Mouse (Mus musculus) neural tube, embryonic 13.5 days (tissue): ENCODE results near the gene Kmt2d. TPM values are rescaled to one million over a fixed set of nuclear protein-coding genes. Genes with fewer than 3 reads are reported as not detected.
A peak's percentile ranks its signal among the peaks of the same experiment; 100 is the strongest.

Source experiments
- ATAC-seq: fragments of 200-750 bp; cut with Nextera tagmentation; 2 replicates; pipeline ENCODE4 v1.8.0; 2017; ENCODE audit warnings: low read depth, mild to moderate bottlenecking, moderate TSS enrichment, moderate library complexity
- H3K27ac ChIP-seq: fragments of 300-500 bp; sonication (generic); replicated peaks from 2 replicates; pipeline ENCODE4 v1.5.1; 2015; ENCODE audit warnings: moderate library complexity, mild to moderate bottlenecking, inconsistent platforms
- H3K27me3 ChIP-seq: fragments of 300-500 bp; sonication (generic); 2 replicates; pipeline ENCODE4 v1.6.1; 2015; ENCODE audit warnings: mild to moderate bottlenecking, inconsistent platforms
- H3K36me3 ChIP-seq: fragments of 300-500 bp; sonication (generic); 2 replicates; pipeline ENCODE4 v1.6.1; 2015; ENCODE audit warnings: mild to moderate bottlenecking, inconsistent platforms
- H3K4me1 ChIP-seq: fragments of 300-500 bp; sonication (generic); replicated peaks from 2 replicates; pipeline ENCODE4 v1.6.1; 2015; ENCODE audit warnings: inconsistent platforms
- H3K4me2 ChIP-seq: fragments of 300-500 bp; sonication (generic); 2 replicates; pipeline ENCODE4 v1.6.1; 2015; ENCODE audit warnings: inconsistent platforms, mild to moderate bottlenecking, moderate library complexity
- H3K4me3 ChIP-seq: fragments of 300-500 bp; sonication (generic); 2 replicates; pipeline ENCODE4 v1.5.1; 2015; ENCODE audit warnings: mild to moderate bottlenecking, inconsistent platforms
- H3K9ac ChIP-seq: fragments of 300-500 bp; sonication (generic); 2 replicates; pipeline ENCODE4 v1.6.1; 2015; ENCODE audit warnings: moderate library complexity, mild to moderate bottlenecking, inconsistent platforms
- H3K9me3 ChIP-seq: fragments of 300-500 bp; sonication (generic); 2 replicates; pipeline ENCODE4 v1.6.1; 2016; ENCODE audit warnings: inconsistent platforms
- WGBS: fragments of 180-500 bp; shearing (Covaris S2); methylation state at CpG from one replicate; pipeline ENCODE4 v1.1.7; 2015; 5-methylcytosine and 5-hydroxymethylcytosine counted together
- polyA plus RNA-seq: library from polyadenylated mRNA; unstranded; fragments of >200 nt; fragmentation: Nextera tagmentation; extraction: Ambion mirVana; gene quantifications from 2 replicates; pipeline ENCODE4 v1.2.1, GENCODE M21; 2015

The Kmt2d gene
- polyA plus RNA-seq, 1 experiment from 2014 or later = 9.7 TPM

DNA sequence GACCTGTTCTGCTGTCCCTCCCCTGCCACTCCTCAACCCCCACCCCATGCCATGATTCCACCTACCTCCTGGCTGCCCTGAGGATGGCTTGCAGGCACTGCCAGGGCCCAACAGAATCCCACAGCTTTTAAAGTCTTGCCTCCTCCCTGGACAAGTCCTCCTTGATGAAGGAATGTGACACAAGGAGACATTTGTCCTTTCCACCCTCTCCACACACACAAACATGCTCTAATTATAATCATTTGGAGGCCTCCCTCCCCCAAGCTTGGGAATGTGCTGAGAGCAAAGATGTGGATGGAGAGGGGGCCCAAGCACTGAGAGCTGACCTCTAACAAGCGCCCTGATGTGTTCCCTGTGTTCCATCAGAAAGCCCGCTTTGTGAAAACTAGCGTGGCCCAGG is 61.6 kb downstream of the Kmt2d start, which contains the start of gene Ddn:
TSS of gene Ddn (minus strand) at position 101 of the 400 bp plus-strand sequence.
- H3K27ac ChIP-seq = no peak within 1 kb of the TSS
- H3K4me1 ChIP-seq = peaks cover 42% of the 10 kb centered on the region
- H3K4me3 ChIP-seq = peak within 1 kb of the TSS; percentile 44
- WGBS = 38% methylated on average over 3 of the region's 3 CpGs
- peaks cover 68% of the 10 kb centered on the region for H3K27me3 ChIP-seq
- no peak for ATAC-seq
- 0 out of 2 replicates have a peak within 1 kb of the TSS, but pooled peaks have one; percentile 9 for H3K9ac ChIP-seq
- H3K36me3 ChIP-seq = peaks cover 31% of the 10 kb centered on the region
- H3K9me3 ChIP-seq = no peaks in the 10 kb centered on the region
- peak within 1 kb of the TSS; percentile 71 for H3K4me2 ChIP-seq

DNA sequence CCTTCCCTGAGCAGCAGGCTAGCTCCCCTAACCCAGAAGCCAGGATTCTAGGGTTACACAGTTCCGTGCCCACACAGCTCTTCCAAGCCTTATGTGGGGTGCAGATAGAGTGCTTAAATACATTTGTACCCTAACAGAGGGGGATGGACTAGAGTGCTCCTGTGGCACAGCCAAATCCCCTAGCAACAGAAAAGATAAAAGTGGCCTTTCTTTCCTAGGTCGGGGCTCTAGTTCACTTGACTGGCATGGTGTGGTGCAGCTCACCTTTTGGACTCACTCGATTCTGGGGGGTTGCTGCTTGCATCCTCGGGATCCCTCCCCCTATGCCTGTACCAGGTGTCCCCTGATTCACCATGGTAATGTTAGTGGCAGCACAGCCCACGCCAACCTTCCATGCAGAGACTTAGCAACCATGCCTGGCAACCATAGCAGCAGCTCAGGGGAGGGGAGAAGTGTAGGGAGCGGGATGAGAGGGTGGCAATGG is 62.3 kb downstream of the Kmt2d start:
- peaks cover 24% of the 10 kb centered on the region for H3K36me3 ChIP-seq
- H3K4me3 ChIP-seq = peak overlapping the region; percentile 44; the same call in 1 of the 2 replicates
- 5% methylated on average over 6 of the region's 6 CpGs for WGBS
- peak overlapping the region; percentile 71; the same call in 1 of the 2 replicates for H3K4me2 ChIP-seq
- H3K9me3 ChIP-seq = no peaks in the 10 kb centered on the region
- no peak overlapping the region for H3K27ac ChIP-seq
- 0 out of 2 replicates have a peak overlapping the region, but pooled peaks have one; percentile 9 for H3K9ac ChIP-seq
- no peak for ATAC-seq
- H3K4me1 ChIP-seq = peaks cover 45% of the 10 kb centered on the region
- H3K27me3 ChIP-seq = peaks cover 75% of the 10 kb centered on the region

DNA sequence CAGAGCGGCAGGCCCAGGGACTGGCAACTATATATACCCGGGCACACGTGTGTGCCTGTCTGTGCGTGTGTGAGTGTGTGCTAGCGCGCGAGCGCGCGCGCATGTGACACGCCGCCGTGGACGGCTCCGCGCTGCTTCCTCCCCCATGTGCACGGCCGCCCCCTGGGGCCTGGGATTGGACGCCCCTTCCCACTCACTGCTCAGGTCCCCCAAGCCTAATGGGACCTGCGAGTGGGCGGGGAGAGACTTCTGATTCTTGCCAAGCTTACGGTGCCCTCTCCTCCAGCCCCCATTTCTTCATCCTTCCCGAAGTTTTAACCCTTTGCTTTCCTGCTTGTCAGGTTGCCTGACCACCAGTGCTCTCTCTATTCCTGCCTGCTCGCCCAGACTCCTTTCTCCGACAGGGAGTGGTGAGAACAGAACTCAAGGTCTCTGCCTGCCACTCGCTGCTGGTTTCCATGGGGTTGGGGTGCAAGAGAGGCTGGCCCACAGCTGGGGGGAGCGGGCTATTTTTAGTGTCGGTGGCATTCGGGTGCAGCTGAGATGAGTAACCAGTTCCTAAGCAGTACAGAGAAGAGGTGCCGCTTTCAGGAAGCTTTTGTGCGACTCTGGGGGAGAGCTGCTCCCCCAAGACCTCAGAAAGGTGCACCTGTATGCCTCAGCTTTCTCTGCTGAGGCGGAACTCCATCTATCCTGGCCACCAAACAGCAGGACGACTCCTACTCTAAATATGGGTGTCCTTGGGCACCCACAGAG is 62.9 kb downstream of the Kmt2d start:
- peak overlapping the region; percentile 64 for H3K9ac ChIP-seq
- peaks cover 49% of the 10 kb centered on the region for H3K4me1 ChIP-seq
- 0 out of 2 replicates have a peak, but pooled peaks have one; percentile 29 for ATAC-seq
- H3K9me3 ChIP-seq = no peaks in the 10 kb centered on the region
- H3K27me3 ChIP-seq = peaks cover 81% of the 10 kb centered on the region
- under 1% methylated on average over 34 of the region's 34 CpGs for WGBS
- no peak overlapping the region for H3K27ac ChIP-seq
- peaks cover 18% of the 10 kb centered on the region for H3K36me3 ChIP-seq
- H3K4me3 ChIP-seq = peak overlapping the region; percentile 44
- peak overlapping the region; percentile 71 for H3K4me2 ChIP-seq

DNA sequence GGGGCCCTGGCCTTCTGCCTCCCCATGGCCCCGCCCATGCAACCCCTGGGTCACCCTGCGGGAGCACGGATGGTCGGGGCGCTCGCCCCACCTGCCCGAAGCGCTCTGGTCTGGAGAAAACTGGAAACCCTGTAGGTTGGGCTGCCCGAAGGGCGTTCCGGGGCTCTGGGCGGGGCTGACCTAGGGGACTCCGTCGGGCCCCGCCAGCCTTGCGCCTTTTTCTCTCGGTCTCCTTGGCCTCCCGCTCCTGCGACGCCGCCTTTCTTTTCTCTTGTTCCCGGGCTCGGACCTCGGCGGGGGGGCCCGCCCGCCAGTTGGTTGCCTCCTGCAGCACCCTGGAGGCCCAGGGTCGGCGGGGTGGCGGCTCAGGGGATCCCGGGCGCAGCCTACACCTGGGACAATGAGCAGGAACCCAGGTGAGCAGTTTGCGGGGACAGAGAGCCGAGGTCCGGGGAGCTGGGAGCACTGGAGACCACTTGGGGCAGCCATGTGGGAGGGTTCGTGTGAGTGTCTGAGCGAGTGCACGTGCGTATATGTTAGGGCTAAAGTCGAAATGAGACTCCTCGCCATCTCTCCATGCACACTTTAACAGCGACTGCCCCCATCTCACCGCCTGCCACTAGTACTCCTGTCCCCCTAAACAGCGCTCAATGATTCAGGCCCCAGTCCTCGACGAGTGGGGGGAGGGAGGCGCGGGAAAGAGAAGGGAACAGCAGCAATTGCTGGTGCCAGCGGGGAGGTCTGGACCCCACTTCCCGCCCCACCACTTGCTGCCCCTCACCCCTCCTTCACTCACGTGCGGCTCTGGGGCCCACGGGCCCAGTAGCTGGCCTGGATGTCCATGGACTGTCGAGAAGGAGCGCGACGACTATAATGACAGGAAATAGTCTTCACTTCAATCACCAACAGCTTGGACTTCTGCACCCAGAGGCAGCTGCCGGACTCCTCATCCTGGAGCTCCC is 63.9 kb downstream of the Kmt2d start:
- Histone ChIP-seq H3K4me3 (peak overlapping the region; percentile 44), H3K9ac (peak overlapping the region; percentile 64), H3K9me3 (no peaks in the 10 kb centered on the region), H3K27me3 (peaks cover 91% of the 10 kb centered on the region), H3K4me2 (peak overlapping the region; percentile 71), H3K36me3 (peaks cover 9% of the 10 kb centered on the region; the same call in 1 of the 2 replicates), H3K4me1 (peaks cover 49% of the 10 kb centered on the region), H3K27ac (no peak overlapping the region)
- WGBS = 1% methylated on average over 55 of the region's 58 CpGs
- no peak for ATAC-seq

DNA sequence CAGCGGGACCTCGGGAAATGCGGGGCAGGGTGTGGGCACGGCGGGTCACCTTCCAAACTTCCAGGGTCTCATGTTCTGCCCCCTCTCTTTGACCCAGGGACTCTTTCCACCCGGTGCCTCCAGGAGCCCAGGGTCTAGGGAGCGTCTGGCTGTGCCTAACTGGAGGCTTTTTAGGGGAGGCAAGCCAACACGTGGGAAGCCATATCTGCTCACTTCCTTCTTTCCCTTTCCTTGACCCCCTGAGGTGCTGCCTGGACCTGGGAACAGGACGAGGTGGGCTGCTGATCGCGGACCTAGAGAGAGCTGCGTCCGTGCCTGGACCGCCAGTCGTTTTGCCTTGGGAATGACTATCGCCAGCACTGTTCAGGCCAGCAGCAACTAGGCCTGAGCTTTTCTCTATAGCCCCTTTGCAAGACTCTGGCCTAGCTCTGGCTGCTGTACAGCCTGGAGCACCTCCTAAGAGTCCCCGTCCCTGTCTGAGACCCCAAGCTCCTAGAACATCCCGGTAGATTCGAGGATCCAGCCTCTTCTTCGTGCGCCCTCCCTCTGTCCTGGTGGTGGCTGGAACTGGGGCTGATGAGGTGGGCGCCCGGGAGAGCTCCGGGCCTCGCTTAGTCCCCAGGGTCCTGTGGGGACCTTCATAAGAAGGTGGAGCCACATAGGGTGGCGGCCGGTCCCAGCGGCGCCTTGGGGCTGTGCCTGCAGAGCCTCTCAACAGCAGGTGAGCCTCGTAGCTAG is 64.8 kb downstream of the Kmt2d start:
- Histone ChIP-seq H3K36me3 (0 out of 2 replicates have a peak, but pooled peaks cover 3% of the 10 kb centered on the region), H3K9me3 (no peaks in the 10 kb centered on the region), H3K4me3 (peak overlapping the region; percentile 44), H3K4me1 (peaks cover 49% of the 10 kb centered on the region), H3K27me3 (peaks cover 100% of the 10 kb centered on the region), H3K9ac (peak overlapping the region; percentile 63; the same call in 1 of the 2 replicates), H3K4me2 (peak overlapping the region; percentile 71), H3K27ac (no peak overlapping the region)
- no peak for ATAC-seq
- WGBS = 3% methylated on average over 30 of the region's 30 CpGs

DNA sequence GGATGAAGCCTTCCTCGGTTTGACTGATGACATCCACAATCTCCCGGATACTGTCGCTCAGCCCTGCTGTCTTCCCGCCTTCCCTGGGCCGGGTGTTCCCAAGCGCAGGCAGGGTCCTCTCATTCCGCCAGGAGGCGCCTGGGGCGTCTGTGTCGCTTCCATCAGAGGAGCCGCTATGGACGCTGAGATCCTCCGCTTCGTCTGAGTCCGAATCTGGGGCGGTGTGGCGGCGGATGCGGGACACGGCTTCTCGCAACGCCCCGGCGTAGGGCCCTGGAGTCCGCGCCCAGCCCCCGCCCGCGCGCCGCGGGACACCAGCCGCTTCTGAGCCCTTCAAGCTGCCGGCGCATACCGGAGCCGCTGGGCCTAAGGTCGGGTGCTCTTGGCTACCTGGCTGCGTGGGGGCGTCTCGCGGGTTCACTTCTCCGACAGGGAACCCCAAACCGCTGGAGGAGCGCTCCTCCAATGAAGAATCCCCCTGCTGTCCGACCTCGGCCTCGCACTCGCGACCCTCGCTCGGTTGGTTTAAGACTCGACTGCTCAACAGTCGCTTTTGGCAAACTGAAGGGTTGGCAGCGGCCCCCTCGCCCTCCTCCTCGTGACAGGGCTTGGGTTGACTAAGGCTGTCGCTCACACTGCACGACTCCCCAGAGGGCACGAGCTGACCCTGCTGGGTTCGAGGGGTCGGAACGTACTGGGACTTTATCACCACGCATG is 65.5 kb downstream of the Kmt2d start:
- Histone ChIP-seq H3K9ac (peak overlapping the region; percentile 63), H3K4me1 (peaks cover 49% of the 10 kb centered on the region), H3K36me3 (no peaks in the 10 kb centered on the region), H3K27ac (no peak overlapping the region), H3K9me3 (no peaks in the 10 kb centered on the region), H3K4me2 (peak overlapping the region; percentile 71), H3K4me3 (peak overlapping the region; percentile 44), H3K27me3 (peaks cover 100% of the 10 kb centered on the region)
- ATAC-seq = peak; percentile 11; the same call in 1 of the 2 replicates
- WGBS = 2% methylated on average over 64 of the region's 64 CpGs

DNA sequence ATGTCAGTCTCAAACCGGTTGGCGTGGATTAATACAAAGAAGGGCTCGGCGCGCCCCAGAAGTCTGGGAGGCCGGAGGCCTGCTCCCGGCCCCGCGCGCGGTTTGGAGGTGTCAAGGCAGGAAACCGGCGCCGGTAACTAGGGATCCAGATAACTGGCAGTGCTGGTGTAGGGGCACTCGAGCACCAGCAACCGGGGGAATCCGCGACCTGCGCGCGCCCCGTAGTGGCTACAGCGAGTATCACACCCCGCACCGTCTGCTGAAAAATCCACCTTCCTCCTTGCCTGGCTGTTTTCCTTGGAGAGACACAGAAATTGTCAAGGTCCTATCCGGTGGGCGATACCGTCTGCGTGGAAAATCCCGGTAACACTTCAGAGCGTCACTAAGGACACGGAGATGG is 67.0 kb downstream of the Kmt2d start:
- Histone ChIP-seq H3K4me3 (peak overlapping the region; percentile 21), H3K4me2 (peak overlapping the region; percentile 38), H3K27ac (no peak overlapping the region), H3K9ac (0 out of 2 replicates have a peak overlapping the region, but pooled peaks have one; percentile 12), H3K36me3 (no peaks in the 10 kb centered on the region), H3K27me3 (peaks cover 100% of the 10 kb centered on the region), H3K4me1 (peaks cover 52% of the 10 kb centered on the region), H3K9me3 (no peaks in the 10 kb centered on the region)
- ATAC-seq = no peak
- WGBS = under 1% methylated on average over 32 of the region's 32 CpGs

DNA sequence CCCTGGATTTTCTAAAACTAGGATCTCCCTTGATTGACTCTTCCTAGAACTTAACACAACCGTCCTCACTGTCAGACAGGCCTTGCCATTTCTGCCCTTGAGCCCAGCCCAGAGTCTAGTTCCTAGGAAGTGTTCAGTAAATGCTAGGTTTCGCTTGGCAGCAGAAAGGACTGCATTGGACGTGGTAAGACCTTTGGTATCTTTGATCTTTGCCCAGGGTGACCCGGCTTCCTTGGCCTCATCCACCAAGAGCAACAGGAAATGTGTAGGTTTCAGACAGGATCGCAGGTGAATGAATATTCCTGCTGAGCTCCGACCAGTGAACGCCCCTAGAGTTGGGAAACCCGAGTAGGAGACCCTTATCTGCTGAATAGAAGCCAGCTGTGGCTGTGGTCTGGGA is 68.1 kb downstream of the Kmt2d start:
- Histone ChIP-seq H3K4me1 (peaks cover 52% of the 10 kb centered on the region), H3K27me3 (peaks cover 100% of the 10 kb centered on the region), H3K9me3 (no peaks in the 10 kb centered on the region), H3K4me3 (no peak overlapping the region), H3K36me3 (no peaks in the 10 kb centered on the region), H3K9ac (no peak overlapping the region), H3K27ac (no peak overlapping the region), H3K4me2 (no peak overlapping the region)
- no peak for ATAC-seq
- 4% methylated on average over 8 of the region's 8 CpGs for WGBS

DNA sequence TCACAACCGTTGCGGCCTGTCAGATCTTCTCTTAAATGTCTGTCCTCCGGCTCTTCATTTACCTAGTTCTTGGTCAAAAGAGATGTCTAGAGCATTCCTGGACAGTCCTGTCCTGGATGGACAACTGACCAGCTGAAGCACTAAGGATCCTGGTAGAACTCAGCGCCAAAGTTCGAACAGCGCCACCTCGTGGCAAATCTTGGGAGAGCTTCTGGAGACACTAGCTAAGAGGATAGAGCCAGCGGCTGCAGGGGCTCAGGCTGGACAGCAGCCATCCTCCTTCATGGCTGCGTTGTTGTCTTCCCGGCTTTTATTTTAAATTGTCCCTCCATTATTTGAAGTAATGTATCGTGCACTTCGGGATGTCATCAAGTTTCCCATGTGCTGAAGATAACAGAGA is 71.6 kb downstream of the Kmt2d start:
- Histone ChIP-seq H3K4me3 (no peak overlapping the region), H3K9me3 (no peaks in the 10 kb centered on the region), H3K4me2 (no peak overlapping the region), H3K36me3 (no peaks in the 10 kb centered on the region), H3K27ac (no peak overlapping the region), H3K9ac (no peak overlapping the region), H3K4me1 (peaks cover 37% of the 10 kb centered on the region), H3K27me3 (peaks cover 98% of the 10 kb centered on the region)
- ATAC-seq = no peak
- 9% methylated on average over 12 of the region's 12 CpGs for WGBS

DNA sequence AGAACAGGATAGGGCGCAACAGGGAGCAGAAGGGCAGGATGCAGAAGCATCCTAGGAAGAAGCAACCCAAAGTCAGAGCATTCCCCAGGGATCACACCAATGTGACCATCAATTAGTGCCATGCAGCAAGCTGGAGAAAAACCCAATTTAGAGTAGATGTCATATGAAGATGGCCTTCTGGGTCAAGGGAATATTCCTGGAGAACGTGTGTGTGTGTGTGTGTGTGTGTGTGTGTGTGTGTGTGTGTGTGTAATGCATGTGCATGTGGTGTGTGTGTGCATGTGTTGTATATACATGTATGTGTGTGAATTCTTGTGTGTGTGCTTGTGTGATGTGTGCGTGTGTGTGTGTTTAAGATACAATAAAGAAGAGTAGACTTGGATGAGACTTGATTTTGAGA is 72.1 kb downstream of the Kmt2d start:
- Histone ChIP-seq H3K4me2 (no peak overlapping the region), H3K36me3 (no peaks in the 10 kb centered on the region), H3K27me3 (peaks cover 98% of the 10 kb centered on the region), H3K4me1 (peaks cover 36% of the 10 kb centered on the region), H3K27ac (0 out of 2 replicates have a peak overlapping the region, but pooled peaks have one; percentile 18), H3K9ac (no peak overlapping the region), H3K9me3 (no peaks in the 10 kb centered on the region), H3K4me3 (no peak overlapping the region)
- ATAC-seq = no peak
- 58% methylated on average over 3 of the region's 3 CpGs for WGBS
